Mouse (Mus musculus): ENCODE data around the gene Fam20c. TPM values are rescaled to one million over a fixed set of nuclear protein-coding genes. Genes with fewer than 3 reads are reported as not detected.

The Fam20c gene
- total RNA-seq (2014; fragmentation: Nextera tagmentation): 1.5 and 6.0 TPM in 2 replicates
- total RNA-seq (2017): 1.4 and 4.7 TPM in 2 replicates

DNA sequence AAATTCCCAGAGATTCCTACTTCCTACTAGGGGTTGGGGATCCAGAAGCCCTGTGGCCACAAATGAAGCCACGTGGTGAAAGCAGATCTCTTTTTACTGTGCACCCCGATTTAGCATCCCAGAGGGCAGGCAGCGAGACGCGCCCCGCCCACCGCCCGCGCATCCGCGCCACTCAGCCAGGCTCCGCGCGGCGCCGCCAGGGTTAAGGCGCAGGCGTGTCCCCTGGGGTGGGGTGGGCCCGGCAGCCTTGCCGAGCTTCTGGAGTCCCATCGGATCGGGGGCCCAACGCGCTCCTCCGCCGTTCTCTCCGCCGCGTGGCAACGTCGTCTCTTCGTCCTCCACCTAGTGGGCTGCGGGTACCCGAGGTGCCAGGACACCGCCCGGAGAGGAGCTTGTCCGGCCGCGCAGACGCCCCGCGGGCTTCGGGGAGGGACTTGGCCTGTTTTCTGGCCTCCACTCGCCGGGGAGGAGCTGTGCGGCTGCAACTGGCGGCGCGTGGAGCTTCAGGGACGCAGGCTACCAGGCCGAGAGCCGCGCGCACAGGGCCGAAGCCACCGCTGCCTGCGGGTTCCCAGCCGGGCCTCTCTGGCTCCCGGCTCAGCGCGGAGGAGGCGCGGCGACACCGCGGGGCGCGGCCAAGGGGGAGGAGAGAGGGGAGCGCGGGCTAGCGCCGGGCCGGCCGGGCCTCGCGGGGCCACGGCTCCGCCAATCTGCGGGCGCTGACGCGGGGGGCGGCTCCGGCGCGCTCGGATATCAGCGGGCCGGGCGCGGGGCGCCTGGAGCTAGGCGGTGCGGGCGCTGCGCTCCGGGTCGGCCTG is at the start of gene Fam20c:
Gene Fam20c, plus strand, starts transcription at position 212 of the 818 bp plus-strand sequence.
- peak; percentile 78 for ATAC-seq (replicated peaks; ENCODE audit: poor library complexity, severe bottlenecking)

DNA sequence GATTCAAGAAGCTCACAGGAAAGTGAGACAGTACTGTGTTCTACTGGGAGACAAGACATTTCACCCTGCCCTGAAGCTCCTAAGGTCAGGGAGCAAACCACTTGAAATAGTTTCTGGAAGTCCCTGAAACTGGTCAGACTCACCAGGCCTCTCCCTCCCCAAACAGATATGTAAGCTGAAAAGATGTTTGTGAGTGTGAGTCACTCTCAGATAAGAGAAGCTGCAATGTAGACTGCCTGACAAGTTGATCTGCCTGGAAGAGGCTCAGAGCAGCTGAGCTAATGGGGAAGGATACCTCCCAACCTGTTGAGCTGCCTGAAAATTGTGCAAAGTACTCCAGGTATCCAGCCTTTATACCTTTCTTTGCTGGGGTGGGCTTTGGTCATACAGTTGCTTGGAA is 46.9 kb upstream of the Fam20c start:
- no peak for ATAC-seq (replicated peaks; ENCODE audit: poor library complexity, severe bottlenecking)

DNA sequence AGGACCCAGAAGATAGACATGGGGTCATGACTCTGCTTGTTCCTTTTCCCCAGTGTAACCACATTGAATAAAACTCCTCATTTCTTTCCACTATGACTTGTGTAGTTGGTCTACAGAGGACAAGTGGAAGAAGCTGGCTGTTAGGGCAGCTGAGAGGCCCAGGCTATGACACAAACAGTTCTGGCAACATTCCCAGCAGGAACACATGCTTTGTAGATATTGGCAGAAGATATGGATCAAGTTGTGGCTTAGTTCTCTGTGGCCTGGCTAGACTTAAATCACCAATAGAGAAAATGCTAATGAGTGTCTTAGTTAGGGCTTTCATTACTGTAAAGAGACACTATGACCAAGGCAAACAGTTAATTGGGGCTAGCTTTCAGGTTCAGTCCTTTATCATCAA is 45.7 kb upstream of the Fam20c start:
- ATAC-seq (replicated peaks; ENCODE audit: poor library complexity, severe bottlenecking): no peak

DNA sequence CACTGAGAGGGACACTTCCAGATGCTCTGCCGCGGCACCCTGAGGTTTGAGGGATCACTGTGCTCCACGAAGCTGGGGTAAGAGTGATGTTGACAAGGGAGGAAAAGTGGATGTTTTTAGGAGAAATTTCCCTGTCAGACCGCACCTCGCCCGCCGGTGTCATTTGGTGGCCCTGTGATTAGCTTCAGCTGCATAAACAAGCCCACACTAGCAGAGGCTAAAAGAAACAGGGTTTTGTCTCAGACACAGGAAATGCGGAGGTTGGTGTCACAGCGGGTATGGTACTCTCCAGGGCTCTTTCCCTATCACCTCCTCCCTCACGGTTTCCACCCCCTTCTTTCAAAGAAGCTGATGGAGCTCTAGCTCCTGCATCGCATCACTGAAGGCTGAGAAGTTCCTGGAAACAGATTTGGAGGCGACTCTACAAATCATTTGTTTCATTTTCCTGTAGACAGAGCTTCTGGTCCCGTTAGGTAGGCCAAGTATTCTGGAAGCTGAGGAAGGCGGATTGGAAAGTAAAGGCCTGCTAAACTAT is 38.7 kb upstream of the Fam20c start:
- ATAC-seq (replicated peaks; ENCODE audit: poor library complexity, severe bottlenecking): no peak

- no peak for ATAC-seq (replicated peaks; ENCODE audit: poor library complexity, severe bottlenecking)
These were observed 33.8 kb upstream of the Fam20c start for GRCm38 (mm10) chr5:138720329-138721190.

GRCm38 (mm10) chr5:138724417-138724816 is 29.9 kb upstream of the Fam20c start:
- no peak for ATAC-seq (replicated peaks; ENCODE audit: poor library complexity, severe bottlenecking)

DNA sequence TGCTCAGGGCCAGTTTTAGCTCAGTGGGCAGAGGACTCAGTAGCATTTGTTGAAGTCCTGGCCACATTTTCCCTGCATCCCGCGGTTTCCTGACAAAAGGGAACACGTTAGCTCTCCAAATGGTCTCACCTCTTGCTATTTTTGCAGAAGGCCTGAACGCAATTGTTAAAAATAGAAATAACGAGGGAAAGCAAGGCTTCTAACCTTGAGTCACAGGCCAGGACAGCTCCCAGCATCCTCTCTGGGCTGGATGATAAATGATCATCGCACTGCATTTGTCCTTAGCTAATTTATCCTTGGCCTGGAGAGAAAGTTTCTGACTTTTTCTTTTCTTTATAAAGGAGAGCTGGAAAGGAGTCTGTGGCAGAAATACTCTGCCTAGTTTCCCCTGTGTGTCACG is 29.2 kb upstream of the Fam20c start:
- no peak for ATAC-seq (replicated peaks; ENCODE audit: poor library complexity, severe bottlenecking)

GRCm38 (mm10) chr5:138730863-138731262 is 23.5 kb upstream of the Fam20c start:
- peak; percentile 95 for ATAC-seq (replicated peaks; ENCODE audit: poor library complexity, severe bottlenecking)

DNA sequence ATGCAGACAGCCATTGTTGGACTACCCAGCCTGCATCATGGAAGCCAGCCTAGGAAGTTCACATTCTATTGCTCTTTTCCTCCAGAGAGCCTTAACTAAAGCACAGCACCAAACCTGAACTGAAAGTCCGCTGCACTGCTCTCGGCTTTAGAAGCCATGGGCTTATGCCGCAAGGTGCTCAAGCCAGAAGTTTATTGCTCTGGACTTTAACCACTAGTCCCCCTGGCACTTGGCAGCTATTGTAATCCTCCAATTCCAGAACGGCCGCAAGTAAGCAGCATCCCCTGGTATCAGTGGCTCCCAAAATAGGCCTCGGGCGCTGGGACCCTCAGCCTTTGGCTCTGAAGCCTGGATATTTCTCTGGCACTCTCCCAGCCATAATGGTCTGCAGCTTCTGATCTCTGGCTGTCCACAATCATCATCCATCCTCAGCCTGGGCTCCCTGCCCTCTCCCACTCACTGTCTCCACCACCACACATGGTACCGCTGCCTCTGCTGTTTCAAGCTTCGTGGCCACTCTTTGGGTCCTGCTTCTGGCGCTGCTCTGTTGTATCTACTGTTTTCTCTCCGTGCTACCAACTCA is 20.9 kb upstream of the Fam20c start:
- no peak for ATAC-seq (replicated peaks; ENCODE audit: poor library complexity, severe bottlenecking)

DNA sequence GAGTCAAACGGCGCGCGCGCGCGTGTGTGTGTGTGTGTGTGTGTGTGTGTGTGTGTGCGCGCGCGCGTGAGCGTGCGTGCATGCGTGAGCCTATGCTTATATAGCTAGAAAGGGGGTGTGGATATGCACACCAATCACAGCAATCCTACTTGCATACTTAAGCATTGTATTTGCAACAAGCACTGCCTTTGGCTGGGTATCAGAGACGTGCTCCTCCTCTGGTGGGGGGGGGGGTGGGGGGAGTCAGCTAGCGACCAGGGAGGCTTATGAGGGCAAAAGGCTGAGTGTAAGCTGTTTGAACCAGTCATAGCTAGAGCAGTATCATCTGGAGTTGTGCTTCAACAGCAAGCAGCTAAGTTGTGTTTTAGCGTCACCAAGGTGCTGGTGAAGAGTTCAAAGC is 20.3 kb upstream of the Fam20c start:
- no peak for ATAC-seq (replicated peaks; ENCODE audit: poor library complexity, severe bottlenecking)

GRCm38 (mm10) chr5:138735201-138735757 is 19.0 kb upstream of the Fam20c start:
- ATAC-seq (replicated peaks; ENCODE audit: poor library complexity, severe bottlenecking): no peak

DNA sequence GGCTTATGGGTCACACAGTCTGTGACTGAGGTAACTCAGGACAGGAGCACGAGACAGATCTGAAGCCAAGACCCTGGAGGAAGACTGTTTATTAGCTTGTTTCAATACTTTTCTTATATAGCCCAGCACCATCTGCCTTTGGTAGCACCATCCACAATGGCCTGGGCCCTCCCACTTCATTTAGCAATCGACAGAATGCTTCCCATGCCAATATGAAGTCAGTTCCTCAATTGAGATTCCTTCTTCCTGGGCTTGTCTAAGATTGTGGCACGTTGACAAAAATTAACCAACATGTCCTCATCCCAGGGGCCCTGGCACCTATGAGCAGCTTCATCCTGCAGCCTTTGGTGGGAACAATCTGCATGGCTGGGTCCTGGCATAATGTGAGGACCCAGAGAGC is 14.2 kb upstream of the Fam20c start:
- peak; percentile 88 for ATAC-seq (replicated peaks; ENCODE audit: poor library complexity, severe bottlenecking)

GRCm38 (mm10) chr5:138741516-138741915 is 12.8 kb upstream of the Fam20c start:
- ATAC-seq (replicated peaks; ENCODE audit: poor library complexity, severe bottlenecking): no peak

- ATAC-seq (replicated peaks; ENCODE audit: poor library complexity, severe bottlenecking): no peak
These were observed 12.0 kb upstream of the Fam20c start for GRCm38 (mm10) chr5:138742281-138742680.

- ATAC-seq (replicated peaks; ENCODE audit: poor library complexity, severe bottlenecking): no peak
These were observed 10.7 kb upstream of the Fam20c start for GRCm38 (mm10) chr5:138743631-138744030.

- ATAC-seq (replicated peaks; ENCODE audit: poor library complexity, severe bottlenecking): no peak
These were observed 8.8 kb upstream of the Fam20c start for GRCm38 (mm10) chr5:138745378-138746099.

GRCm38 (mm10) chr5:138753269-138753668 is 1.0 kb upstream of the Fam20c start:
- ATAC-seq (replicated peaks; ENCODE audit: poor library complexity, severe bottlenecking): no peak

GRCm38 (mm10) chr5:138753946-138754302 is 390 bp upstream of the Fam20c start:
- no peak for ATAC-seq (replicated peaks; ENCODE audit: poor library complexity, severe bottlenecking)

DNA sequence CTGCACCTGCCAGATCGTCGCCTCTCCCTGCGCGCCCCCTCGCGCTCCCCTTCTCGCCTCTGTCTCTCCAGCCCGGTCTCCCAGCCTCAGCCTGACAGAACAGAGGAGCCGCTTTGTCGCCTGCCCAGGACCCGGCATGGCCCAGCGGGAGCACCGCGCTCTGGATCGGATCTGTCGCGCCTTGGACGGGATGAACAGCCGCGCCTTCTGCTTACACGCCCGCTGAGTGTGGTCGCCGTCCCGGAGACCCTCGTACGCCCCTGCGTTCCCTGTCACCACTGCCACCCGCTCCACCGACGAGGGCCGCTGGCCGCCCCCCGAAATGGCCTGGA is 773 bp downstream of the Fam20c start:
- no peak for ATAC-seq (replicated peaks; ENCODE audit: poor library complexity, severe bottlenecking)

Data from granulocyte monocyte progenitor cell, adult 5-6 weeks (primary cell).